Mouse (Mus musculus): ENCODE results near the gene Klkb1. TPM values are rescaled to one million over a fixed set of nuclear protein-coding genes. Genes with fewer than 3 reads are reported as not detected.
"Not testable (repeated sequence)": the region's sequence is repeated elsewhere in the genome, so short reads cannot be mapped to it uniquely, and the experiment has no call there.

The Klkb1 gene
- total RNA-seq (2021), result under 1 TPM in 1 of 2 experiments, not detected in 1; 0.23 TPM
- long read RNA-seq, experiment 1, result 0 reads
- long read RNA-seq, experiment 2, result 0 reads

- no peak for DNase-seq (ENCODE audit: low spot score in 2 of 2)
These were observed at the start of gene Klkb1 for GRCm38 (mm10) chr8:45294687-45295086. Gene Klkb1, minus strand, starts transcription at chr8:45294859.

GRCm38 (mm10) chr8:45344298-45344697, 49.6 kb upstream of the Klkb1 start:
- no peak for DNase-seq (ENCODE audit: low spot score in 2 of 2)

- DNase-seq (ENCODE audit: low spot score in 2 of 2), result no peak
These were observed 47.3 kb upstream of the Klkb1 start for GRCm38 (mm10) chr8:45341630-45342628.

GRCm38 (mm10) chr8:45333493-45333892, 38.8 kb upstream of the Klkb1 start:
- DNase-seq (ENCODE audit: low spot score in 2 of 2), result no peak

GRCm38 (mm10) chr8:45332685-45333409, 38.2 kb upstream of the Klkb1 start, which contains the start of gene Cyp4v3:
Gene Cyp4v3, minus strand, starts transcription at chr8:45333216.
- DNase-seq (ENCODE audit: low spot score in 2 of 2), result peak; percentile 35 to 61

GRCm38 (mm10) chr8:45330856-45331255, 36.2 kb upstream of the Klkb1 start:
- no peak for DNase-seq (ENCODE audit: low spot score in 2 of 2)

- DNase-seq (ENCODE audit: low spot score in 2 of 2), result no peak
These were observed 34.7 kb upstream of the Klkb1 start for GRCm38 (mm10) chr8:45329206-45329980.

GRCm38 (mm10) chr8:45327076-45327475, 32.4 kb upstream of the Klkb1 start:
- not testable (repeated sequence) for DNase-seq (ENCODE audit: low spot score in 2 of 2)

GRCm38 (mm10) chr8:45324151-45324550, 29.5 kb upstream of the Klkb1 start:
- DNase-seq (ENCODE audit: low spot score in 2 of 2), result no peak

GRCm38 (mm10) chr8:45321365-45321764, 26.7 kb upstream of the Klkb1 start:
- no peak for DNase-seq (ENCODE audit: low spot score in 2 of 2)

GRCm38 (mm10) chr8:45320930-45321329, 26.3 kb upstream of the Klkb1 start:
- DNase-seq (ENCODE audit: low spot score in 2 of 2), result no peak

- no peak for DNase-seq (ENCODE audit: low spot score in 2 of 2)
These were observed 16.3 kb upstream of the Klkb1 start for GRCm38 (mm10) chr8:45310967-45311366.

GRCm38 (mm10) chr8:45308366-45308765, 13.7 kb upstream of the Klkb1 start, which contains the start of gene Gm45753:
Gene Gm45753, minus strand, starts transcription at chr8:45308466.
- DNase-seq (ENCODE audit: low spot score in 2 of 2), result no peak

- no peak for DNase-seq (ENCODE audit: low spot score in 2 of 2)
These were observed 10.8 kb upstream of the Klkb1 start for GRCm38 (mm10) chr8:45305479-45305878.

- DNase-seq (ENCODE audit: low spot score in 2 of 2), result no peak
These were observed 9.7 kb upstream of the Klkb1 start for GRCm38 (mm10) chr8:45304354-45304753.

- DNase-seq (ENCODE audit: low spot score in 2 of 2), result no peak
These were observed 7.7 kb upstream of the Klkb1 start for GRCm38 (mm10) chr8:45302390-45302789.

- DNase-seq (ENCODE audit: low spot score in 2 of 2), result no peak
These were observed 617 bp upstream of the Klkb1 start for GRCm38 (mm10) chr8:45295276-45295675.

GRCm38 (mm10) chr8:45291790-45292189, 2.9 kb downstream of the Klkb1 start:
- DNase-seq (ENCODE audit: low spot score in 2 of 2), result no peak

GRCm38 (mm10) chr8:45281630-45282029, 13.0 kb downstream of the Klkb1 start:
- no peak for DNase-seq (ENCODE audit: low spot score in 2 of 2)

- no peak for DNase-seq (ENCODE audit: low spot score in 2 of 2)
These were observed 17.2 kb downstream of the Klkb1 start for GRCm38 (mm10) chr8:45277453-45277852.

GRCm38 (mm10) chr8:45274317-45274716, 20.3 kb downstream of the Klkb1 start:
- no peak for DNase-seq (ENCODE audit: low spot score in 2 of 2)
